Mouse (Mus musculus) CH12.LX (cell line): ENCODE results near the gene Mt3. TPM values are rescaled to one million over a fixed set of nuclear protein-coding genes. Genes with fewer than 3 reads are reported as not detected.
A peak's percentile ranks its signal among the peaks of the same experiment; 100 is the strongest.

Experiments
- DNase-seq: peaks from one replicate; pipeline ENCODE4 v3.0.0-alpha.2; 2013; ENCODE audit errors: extremely low read depth
- H3K27ac ChIP-seq: 2 replicates; pipeline ENCODE4 v1.5.1; 2012; ENCODE audit warnings: low read depth, mild to moderate bottlenecking, control low read depth, moderate library complexity; ENCODE audit not compliant: insufficient read depth
- H3K27me3 ChIP-seq: replicated peaks from 2 replicates; pipeline ENCODE3; 2012; ENCODE audit warnings: inconsistent platforms
- H3K36me3 ChIP-seq, 2 experiments: replicated peaks in 1 of 2; 2 replicates each; pipeline versions ENCODE3 to v1.6.1; 2012; ENCODE audit warnings: inconsistent platforms in 1 of 2, low read length in 1 of 2, mild to moderate bottlenecking in 1 of 2, mixed read lengths in 1 of 2, moderate library complexity in 1 of 2; ENCODE audit not compliant: control insufficient read depth in 1 of 2, insufficient read depth in 1 of 2
- H3K4me1 ChIP-seq, 2 experiments: 2 replicates each; pipeline ENCODE4 v1.6.1; 2012; ENCODE audit warnings: inconsistent platforms in 1 of 2, moderate library complexity in 1 of 2; ENCODE audit not compliant: insufficient read depth in 2 of 2, control insufficient read depth in 1 of 2
- H3K4me2 ChIP-seq: 2 replicates; pipeline ENCODE4 v1.6.1; 2012; ENCODE audit warnings: low read depth, mild to moderate bottlenecking, control low read depth; ENCODE audit not compliant: poor library complexity, insufficient read depth, severe bottlenecking
- H3K4me3 ChIP-seq, 3 experiments: fragments of 150-350 bp in 1 of 3; sonication (generic) in 1 of 3; replicated peaks in 1 of 3; 2 replicates each; pipeline versions ENCODE3 to v1.5.1; 2011 to 2012; ENCODE audit warnings: low read depth in 2 of 3, low read length in 2 of 3, mild to moderate bottlenecking in 2 of 3, moderate library complexity in 2 of 3, control low read depth in 1 of 3, improper control_type of control experiment in 1 of 3, inconsistent platforms in 1 of 3, mixed read lengths in 1 of 3; ENCODE audit not compliant: poor library complexity in 1 of 3
- H3K79me2 ChIP-seq: replicated peaks from 2 replicates; pipeline ENCODE4 v1.6.1; 2012; ENCODE audit warnings: mild to moderate bottlenecking, moderate library complexity; ENCODE audit not compliant: control insufficient read depth, poor library complexity, insufficient read depth, severe bottlenecking; ENCODE audit errors: extremely low read depth
- H3K9ac ChIP-seq: 2 replicates; pipeline ENCODE4 v1.6.1; 2012; ENCODE audit warnings: low read depth, mild to moderate bottlenecking, control low read depth, moderate library complexity; ENCODE audit not compliant: insufficient read depth
- H3K9me3 ChIP-seq: replicated peaks from 2 replicates; pipeline ENCODE3; 2012; ENCODE audit warnings: low read length, inconsistent platforms, mixed read lengths
- BHLHE40 ChIP-seq: IDR thresholded peaks from 2 replicates; pipeline ENCODE4 v1.6.1; 2011; ENCODE audit warnings: mild to moderate bottlenecking, low read depth, low read length, improper control_type of control experiment
- CHD1 ChIP-seq: IDR thresholded peaks from 2 replicates; pipeline ENCODE4 v1.6.1; 2012; ENCODE audit warnings: low read depth, low read length, improper control_type of control experiment, inconsistent platforms
- CHD2 ChIP-seq: IDR thresholded peaks from 2 replicates; pipeline ENCODE4 v1.6.1; 2011; ENCODE audit warnings: low read length, improper control_type of control experiment
- CTCF ChIP-seq, 2 experiments: IDR thresholded peaks in 1 of 2; conservative IDR thresholded peaks in 1 of 2; 2 replicates each; pipeline ENCODE4 v1.5.1; 2011 to 2012; ENCODE audit warnings: low read depth in 2 of 2, low read length in 2 of 2, improper control_type of control experiment in 1 of 2, inconsistent platforms in 1 of 2, mild to moderate bottlenecking in 1 of 2, moderate library complexity in 1 of 2
- E2F4 ChIP-seq: IDR thresholded peaks from 2 replicates; pipeline ENCODE4 v1.6.1; 2011; ENCODE audit warnings: low read depth, low read length, improper control_type of control experiment; ENCODE audit not compliant: insufficient replicate concordance
- ETS1 ChIP-seq: conservative IDR thresholded peaks from 2 replicates; pipeline ENCODE4 v1.6.1; 2012; ENCODE audit warnings: low read depth, mild to moderate bottlenecking, inconsistent platforms, low read length, improper control_type of control experiment, moderate library complexity
- GABPA ChIP-seq: IDR thresholded peaks from 2 replicates; pipeline ENCODE4 v1.6.1; 2012; ENCODE audit warnings: low read depth, low read length, improper control_type of control experiment, inconsistent platforms; ENCODE audit not compliant: insufficient replicate concordance
- HCFC1 ChIP-seq: IDR thresholded peaks from 2 replicates; pipeline ENCODE4 v1.6.1; 2012; ENCODE audit warnings: low read depth, mild to moderate bottlenecking, inconsistent platforms, low read length, improper control_type of control experiment
- JUN ChIP-seq: IDR thresholded peaks from 2 replicates; pipeline ENCODE4 v1.6.1; 2011; ENCODE audit warnings: low read depth, mild to moderate bottlenecking, low read length, improper control_type of control experiment, moderate library complexity; ENCODE audit not compliant: insufficient read depth
- JUND ChIP-seq: conservative IDR thresholded peaks from 2 replicates; pipeline ENCODE4 v1.6.1; 2011; ENCODE audit warnings: low read depth, low read length, improper control_type of control experiment
- KAT2A ChIP-seq: IDR thresholded peaks from 2 replicates; pipeline ENCODE4 v1.6.1; 2012; ENCODE audit warnings: low read length, improper control_type of control experiment, inconsistent platforms; ENCODE audit not compliant: insufficient replicate concordance
- MAX ChIP-seq: IDR thresholded peaks from 2 replicates; pipeline ENCODE4 v1.6.1; 2011; ENCODE audit warnings: low read length, improper control_type of control experiment
- MAZ ChIP-seq: IDR thresholded peaks from 2 replicates; pipeline ENCODE4 v1.6.1; 2012; ENCODE audit warnings: low read depth, mild to moderate bottlenecking, inconsistent platforms, low read length, improper control_type of control experiment, moderate library complexity
- MEF2A ChIP-seq: IDR thresholded peaks from 2 replicates; pipeline ENCODE4 v1.6.1; 2014; ENCODE audit warnings: low read depth, mild to moderate bottlenecking, inconsistent platforms, low read length, improper control_type of control experiment, borderline replicate concordance
- MYC ChIP-seq: IDR thresholded peaks from 2 replicates; pipeline ENCODE4 v1.6.1; 2011; ENCODE audit warnings: low read depth, mild to moderate bottlenecking, improper control_type of control experiment, low read length
- NELFE ChIP-seq: IDR thresholded peaks from 2 replicates; pipeline ENCODE4 v1.6.1; 2011; ENCODE audit warnings: low read depth, low read length, improper control_type of control experiment
- NRF1 ChIP-seq: IDR thresholded peaks from 2 replicates; pipeline ENCODE4 v1.6.1; 2014; ENCODE audit warnings: low read depth, mild to moderate bottlenecking, inconsistent platforms, low read length, improper control_type of control experiment, moderate library complexity
- PAX5 ChIP-seq: IDR thresholded peaks from 2 replicates; pipeline ENCODE4 v1.6.1; 2012; ENCODE audit warnings: low read length, inconsistent platforms, mixed read lengths
- POLR2A ChIP-seq: IDR thresholded peaks from 2 replicates; pipeline ENCODE4 v1.6.1; 2011; ENCODE audit warnings: low read depth, mild to moderate bottlenecking, improper control_type of control experiment, low read length
- POLR2AphosphoS2 ChIP-seq: IDR thresholded peaks from 2 replicates; pipeline ENCODE4 v1.6.1; 2011; ENCODE audit warnings: low read depth, low read length, improper control_type of control experiment
- RCOR1 ChIP-seq: conservative IDR thresholded peaks from 2 replicates; pipeline ENCODE4 v1.6.1; 2012; ENCODE audit warnings: low read depth, mild to moderate bottlenecking, inconsistent platforms, low read length, improper control_type of control experiment
- SIN3A ChIP-seq: IDR thresholded peaks from 2 replicates; pipeline ENCODE4 v1.6.1; 2012; ENCODE audit warnings: low read length, improper control_type of control experiment, inconsistent platforms
- SMC3 ChIP-seq: IDR thresholded peaks from 2 replicates; pipeline ENCODE4 v1.6.1; 2011; ENCODE audit warnings: low read depth, low read length, improper control_type of control experiment
- TCF12 ChIP-seq: IDR thresholded peaks from 2 replicates; pipeline ENCODE4 v1.6.1; 2014; ENCODE audit warnings: low read depth, mild to moderate bottlenecking, inconsistent platforms, low read length, improper control_type of control experiment
- UBTF ChIP-seq: IDR thresholded peaks from 2 replicates; pipeline ENCODE4 v1.6.1; 2012; ENCODE audit warnings: low read depth, mild to moderate bottlenecking, inconsistent platforms, low read length, improper control_type of control experiment, moderate library complexity
- USF1 ChIP-seq: IDR thresholded peaks from 2 replicates; pipeline ENCODE4 v1.6.1; 2014; ENCODE audit warnings: low read depth, mild to moderate bottlenecking, inconsistent platforms, low read length, improper control_type of control experiment
- USF2 ChIP-seq: conservative IDR thresholded peaks from 2 replicates; pipeline ENCODE4 v1.6.1; 2011; ENCODE audit warnings: low read depth, low read length, improper control_type of control experiment
- ZC3H11A ChIP-seq: IDR thresholded peaks from 2 replicates; pipeline ENCODE4 v1.6.1; 2012; ENCODE audit warnings: low read depth, mild to moderate bottlenecking, inconsistent platforms, low read length, improper control_type of control experiment
- ZMIZ1 ChIP-seq: IDR thresholded peaks from 2 replicates; pipeline ENCODE4 v1.6.1; 2012; ENCODE audit warnings: low read depth, mild to moderate bottlenecking, inconsistent platforms, low read length, improper control_type of control experiment
- ZNF384 ChIP-seq: IDR thresholded peaks from 2 replicates; pipeline ENCODE4 v1.6.1; 2012; ENCODE audit warnings: low read depth, low read length, improper control_type of control experiment, inconsistent platforms
- dilution Hi-C: fragments of 300-500 bp; cut with MboI; formaldehyde crosslinking; loops from 2 replicates; pipeline ENCODE4 v1.14.3; 2020; ENCODE audit warnings: low sequenced_read_pairs; ENCODE audit not compliant: extremely low pct_unique_long_range_greater_than_20kb, extremely low pct_ligation_motif_present
- in situ Hi-C: fragments of 300-500 bp; cut with MboI; formaldehyde crosslinking; loops from 3 replicates; pipeline ENCODE4 v1.14.3; 2019; ENCODE audit warnings: low sequenced_read_pairs, low pct_ligation_motif_present, low pct_unique_long_range_greater_than_20kb, mixed read lengths
- polyA plus RNA-seq: library from polyadenylated mRNA; unstranded; fragments of >175 nt; gene quantifications from 2 replicates; pipeline ENCODE4 v1.2.1, GENCODE M21; 2012; ENCODE audit warnings: low read depth; ENCODE audit not compliant: insufficient read length
- total RNA-seq, 2 experiments: library from RNA; depleted of rRNA; stranded (reverse); fragments of 300-350 nt in 1 of 2; fragments of >200 nt in 1 of 2; gene quantifications; 2 replicates each; pipeline ENCODE4 v1.2.3; 2012 to 2014

The Mt3 gene
- total and polyA plus RNA-seq, 3 experiments, result 1.9 to 20.6 TPM; not detected in 1

GRCm38 (mm10) chr8:94189275-94190031, 37.0 kb downstream of the Mt3 start:
- no peak overlapping the region for H3K4me2 ChIP-seq
- H3K9ac ChIP-seq, result no peak overlapping the region
- no peaks in the 10 kb centered on the region for H3K36me3 ChIP-seq
- in situ Hi-C loops (loop anchor here (5.0 to 25.0 kb wide), 2 partner anchors 87 to 502 kb away; no protein-coding TSS in a partner anchor), dilution Hi-C loops (no loop called here)
- no peak for TF ChIP-seq ZNF384
- no peak for TF ChIP-seq KAT2A
- TF ChIP-seq GABPA, result no peak
- no peak for TF ChIP-seq ZMIZ1
- TF ChIP-seq POLR2AphosphoS2, result no peak
- no peak for TF ChIP-seq TCF12
- TF ChIP-seq MEF2A, result no peak
- TF ChIP-seq NRF1, result no peak
- no peak for TF ChIP-seq SIN3A
- H3K79me2 ChIP-seq, result no peaks in the 10 kb centered on the region
- no peak overlapping the region for H3K4me3 ChIP-seq
- H3K27ac ChIP-seq, result peak overlapping the region; percentile 37
- H3K9me3 ChIP-seq, result no peaks in the 10 kb centered on the region
- H3K27me3 ChIP-seq, result peaks cover 40% of the 10 kb centered on the region
- DNase-seq, result no peak
- peaks cover 42 to 45% of the 10 kb centered on the region in 2 experiments for H3K4me1 ChIP-seq

- no peaks in the 10 kb centered on the region for H3K9me3 ChIP-seq
- no peaks in the 10 kb centered on the region for H3K36me3 ChIP-seq
- peak overlapping the region; percentile 84 for H3K27ac ChIP-seq
- dilution Hi-C loops (no loop called here), in situ Hi-C loops (loop anchor here (5.0 to 25.0 kb wide), 2 partner anchors 89 to 504 kb away; no protein-coding TSS in a partner anchor)
- peak; percentile 63 for DNase-seq
- no peaks in the 10 kb centered on the region for H3K79me2 ChIP-seq
- peaks cover 35% of the 10 kb centered on the region for H3K27me3 ChIP-seq
- H3K4me1 ChIP-seq, result peaks cover 31 to 32% of the 10 kb centered on the region in 2 experiments
- peak overlapping the region; percentile 93 for H3K4me2 ChIP-seq
- peak overlapping the region in 1 of 3 experiments; percentile 43 for H3K4me3 ChIP-seq
- H3K9ac ChIP-seq, result peak overlapping the region; percentile 86
- TF ChIP-seq RCOR1, result no peak; the same call in 1 of the 2 replicates
- TF ChIP-seq JUN, result peak; percentile 41; the same call in 1 of the 2 replicates
- peak; percentile 69 for TF ChIP-seq POLR2A
- peak; percentile 44 for TF ChIP-seq CHD2
- TF ChIP-seq BHLHE40, result peak; percentile 90
- peak; percentile 75 for TF ChIP-seq MAZ
- TF ChIP-seq HCFC1, result peak; percentile 70
- TF ChIP-seq JUND, result 0 out of 2 replicates have a peak, but pooled peaks have one; percentile 42
- TF ChIP-seq POLR2AphosphoS2, result no peak
- 0 out of 2 replicates have a peak, but pooled peaks have one; percentile 28 for TF ChIP-seq ZMIZ1
- TF ChIP-seq MYC, result peak; percentile 81; the same call in 1 of the 2 replicates
- TF ChIP-seq NELFE, result no peak
- peak; percentile 73 for TF ChIP-seq USF1
- TF ChIP-seq MAX, result peak; percentile 70
- peak; percentile 94 for TF ChIP-seq ETS1
- no peak for TF ChIP-seq SMC3
- no peak for TF ChIP-seq CTCF (conservative IDR thresholded peaks at IDR 0.05 in 1 of 2, IDR thresholded peaks at IDR 0.05 in 1 of 2; ENCODE audit: low read depth in 2 of 2, low read length in 2 of 2)
- TF ChIP-seq TCF12, result peak; percentile 88
- TF ChIP-seq PAX5, result no peak
- 0 out of 2 replicates have a peak, but pooled peaks have one; percentile 30 for TF ChIP-seq E2F4
- TF ChIP-seq ZNF384, result no peak
- TF ChIP-seq UBTF, result no peak
- TF ChIP-seq CHD1, result no peak
- peak; percentile 60; the same call in 1 of the 2 replicates for TF ChIP-seq USF2
- 0 out of 2 replicates have a peak, but pooled peaks have one; percentile 50 for TF ChIP-seq KAT2A
- TF ChIP-seq ZC3H11A, result no peak
Observed at GRCm38 (mm10) chr8:94191101-94191691, 38.8 kb downstream of the Mt3 start.
